Comparison of ENCODE assay signal across 13 mouse cellular contexts in the genomic region with DNA sequence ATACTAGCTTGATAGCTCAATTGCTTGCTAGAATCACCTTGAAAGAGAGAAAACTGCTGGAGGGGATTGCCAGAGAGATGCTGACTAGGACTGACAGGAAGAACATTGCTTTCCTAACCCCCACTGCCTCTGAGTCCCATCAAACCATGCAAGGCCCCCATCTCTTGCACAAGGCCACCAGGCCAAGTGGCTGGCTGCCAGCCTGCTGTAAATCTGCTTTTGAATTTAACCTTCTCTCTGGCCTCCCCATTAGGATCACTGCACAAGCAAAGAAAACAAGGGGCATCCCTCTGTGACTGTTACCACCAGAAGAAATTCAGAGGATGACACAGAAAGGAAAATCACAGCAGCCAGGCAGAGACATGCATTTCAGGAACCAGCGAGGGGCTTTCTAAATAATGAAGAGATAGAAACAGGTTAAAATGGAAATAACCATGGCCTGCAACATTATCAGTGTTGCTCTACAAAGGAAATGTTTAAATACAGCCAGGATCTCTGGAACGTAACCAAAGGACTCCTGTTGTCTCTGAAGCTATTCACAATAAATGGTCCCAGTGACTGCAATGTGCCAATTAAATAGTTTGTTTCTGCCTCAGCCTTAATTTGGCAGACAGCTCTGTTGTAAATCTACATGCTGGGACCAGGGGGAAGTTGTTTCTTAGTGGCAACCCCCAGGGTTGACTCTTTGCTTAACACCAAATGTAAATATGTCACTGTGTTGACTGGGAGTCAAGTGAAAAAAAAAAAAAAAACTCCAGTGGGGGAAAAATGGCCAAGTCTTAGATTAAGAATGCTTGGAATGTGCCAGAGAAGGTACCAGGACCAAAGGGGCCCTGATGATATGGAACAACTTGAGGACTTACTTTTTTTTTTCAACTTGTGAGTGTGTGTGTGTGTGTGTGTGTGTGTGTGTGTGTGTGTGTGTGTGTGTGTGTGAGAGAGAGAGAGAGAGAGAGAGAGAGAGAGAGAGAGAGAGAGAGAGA.
DNase-seq lines count a peak whose midpoint lies in the region; ATAC-seq lines count a peak whose summit lies in the region.
"Had no signal": no experiment of that assay in that cellular context is flagged by ENCODE, and none has a peak within 500 bp of the region (broad histone marks: within the 10 kb centered on the region; RNA-seq: fewer than 3 reads in every experiment).

No protein-coding gene starts in this region.

- 0 out of 2 replicates have a peak overlapping the region, but pooled peaks have one; percentile 21 for H3K27ac ChIP-seq in heart, embryonic 13.5 days (replicated peaks)
- peak overlapping the region; percentile 17; the same call in 1 of the 2 replicates for H3K27ac ChIP-seq in kidney, embryonic 14.5 days (ENCODE audit: low read depth, low read length)
- H3K27ac ChIP-seq in neural tube, embryonic 15.5 days (replicated peaks) = 0 out of 2 replicates have a peak overlapping the region, but pooled peaks have one; percentile 35
- H3K27ac ChIP-seq: embryonic facial prominence, embryonic 12.5 days; limb, embryonic 12.5 days; midbrain, embryonic 12.5 days; stomach, postnatal 0 days had no signal

- H3K4me1 ChIP-seq in heart, embryonic 13.5 days = peaks cover 15% of the 10 kb centered on the region
- H3K4me1 ChIP-seq in kidney, embryonic 14.5 days (ENCODE audit: control insufficient read depth, insufficient read depth, low read length) = 0 out of 2 replicates have a peak, but pooled peaks cover 9% of the 10 kb centered on the region
- peaks cover 11% of the 10 kb centered on the region for H3K4me1 ChIP-seq in neural tube, embryonic 15.5 days

- WGBS in heart, embryonic 13.5 days = 49% methylated on average over 2 of the region's 2 CpGs
- 26% methylated on average over 2 of the region's 2 CpGs for WGBS in kidney, embryonic 14.5 days
- 27% methylated on average over 2 of the region's 2 CpGs for WGBS in neural tube, embryonic 15.5 days

- no peak for DNase-seq in heart, postnatal 14 days
- peak; percentile 2 for DNase-seq in ovary, postnatal 36 days (ENCODE audit: low spot score)
- DNase-seq in ovary, postnatal 10 days (ENCODE audit: low spot score) = no peak
- DNase-seq in right cerebral cortex, postnatal 10 days (ENCODE audit: low spot score in 2 of 2) = no peak
- DNase-seq in layer of hippocampus, adult 18-20 months (ENCODE audit: low spot score in 2 of 2) = no peak
- DNase-seq: right cerebral cortex, postnatal 25 days had no signal

- no peaks in the 10 kb centered on the region for H3K27me3 ChIP-seq in heart, embryonic 13.5 days (replicated peaks)
- H3K27me3 ChIP-seq in kidney, embryonic 14.5 days (ENCODE audit: control insufficient read depth, insufficient read depth, low read length) = no peaks in the 10 kb centered on the region
- H3K27me3 ChIP-seq in neural tube, embryonic 15.5 days (replicated peaks) = 0 out of 2 replicates have a peak, but pooled peaks cover 3% of the 10 kb centered on the region
- H3K27me3 ChIP-seq: embryonic facial prominence, embryonic 12.5 days; limb, embryonic 12.5 days; midbrain, embryonic 12.5 days had no signal

- H3K9ac ChIP-seq in heart, embryonic 13.5 days = no peak overlapping the region
- no peak overlapping the region for H3K9ac ChIP-seq in kidney, embryonic 14.5 days (ENCODE audit: low read depth, low read length)
- no peak overlapping the region for H3K9ac ChIP-seq in neural tube, embryonic 15.5 days (replicated peaks)
- H3K9ac ChIP-seq: embryonic facial prominence, embryonic 12.5 days; limb, embryonic 12.5 days; midbrain, embryonic 12.5 days had no signal

- no peaks in the 10 kb centered on the region for H3K9me3 ChIP-seq in heart, embryonic 13.5 days
- H3K9me3 ChIP-seq in kidney, embryonic 14.5 days (ENCODE audit: control insufficient read depth, low read length) = no peaks in the 10 kb centered on the region
- no peaks in the 10 kb centered on the region for H3K9me3 ChIP-seq in neural tube, embryonic 15.5 days (replicated peaks)
- H3K9me3 ChIP-seq: embryonic facial prominence, embryonic 12.5 days; limb, embryonic 12.5 days; midbrain, embryonic 12.5 days had no signal

- H3K36me3 ChIP-seq in heart, embryonic 13.5 days = no peaks in the 10 kb centered on the region
- no peaks in the 10 kb centered on the region for H3K36me3 ChIP-seq in kidney, embryonic 14.5 days (ENCODE audit: control insufficient read depth, insufficient read depth, low read length)
- H3K36me3 ChIP-seq in neural tube, embryonic 15.5 days = no peaks in the 10 kb centered on the region
- H3K36me3 ChIP-seq: embryonic facial prominence, embryonic 12.5 days; limb, embryonic 12.5 days; midbrain, embryonic 12.5 days had no signal

- no peak for ATAC-seq in heart, embryonic 13.5 days (ENCODE audit: extremely low read depth, insufficient number of reproducible peaks, low FRiP score, low TSS enrichment)
- ATAC-seq in kidney, embryonic 14.5 days (ENCODE audit: low FRiP score, low TSS enrichment) = peak; percentile 80
- peak; percentile 45; the same call in 1 of the 2 replicates for ATAC-seq in neural tube, embryonic 15.5 days (ENCODE audit: low FRiP score)

- intact Hi-C loops in heart, postnatal 14 days (cut with DNase I) = no loop called here

- no peak overlapping the region for H3K4me3 ChIP-seq in heart, embryonic 13.5 days
- H3K4me3 ChIP-seq in kidney, embryonic 14.5 days (ENCODE audit: low read length) = no peak overlapping the region
- no peak overlapping the region for H3K4me3 ChIP-seq in neural tube, embryonic 15.5 days (replicated peaks)
- H3K4me3 ChIP-seq: embryonic facial prominence, embryonic 12.5 days; limb, embryonic 12.5 days; midbrain, embryonic 12.5 days had no signal

- no peak overlapping the region for H3K4me2 ChIP-seq in heart, embryonic 13.5 days
- H3K4me2 ChIP-seq in kidney, embryonic 14.5 days (replicated peaks; ENCODE audit: low read depth, low read length) = no peak overlapping the region
- no peak overlapping the region for H3K4me2 ChIP-seq in neural tube, embryonic 15.5 days
- H3K4me2 ChIP-seq: embryonic facial prominence, embryonic 12.5 days; limb, embryonic 12.5 days; midbrain, embryonic 12.5 days had no signal
